Mouse (Mus musculus) liver, embryonic 14.5 days (tissue): ENCODE data around the gene Zdhhc6. TPM values are rescaled to one million over a fixed set of nuclear protein-coding genes. Genes with fewer than 3 reads are reported as not detected.

ENCODE experiments used
- ATAC-seq: fragments of 200-750 bp; cut with Nextera tagmentation; 2 replicates; pipeline ENCODE4 v1.8.0; 2017; ENCODE audit warnings: moderate number of reproducible peaks, mild to moderate bottlenecking, moderate library complexity; ENCODE audit not compliant: insufficient read depth
- DNase-seq, 3 experiments: peaks; one replicate each; pipeline ENCODE4 v3.0.0-alpha.2; 2012 to 2013; ENCODE audit warnings: low read depth in 3 of 3, low spot score in 3 of 3
- H3K27ac ChIP-seq: fragments of 300-500 bp; sonication (generic); 2 replicates; pipeline ENCODE4 v1.5.1; 2014; ENCODE audit warnings: moderate library complexity, mild to moderate bottlenecking, control low read depth, inconsistent platforms
- H3K27me3 ChIP-seq: fragments of 300-500 bp; sonication (generic); 2 replicates; pipeline ENCODE4 v1.6.1; 2014; ENCODE audit warnings: mild to moderate bottlenecking, low read length, moderate library complexity; ENCODE audit not compliant: control insufficient read depth, insufficient read depth
- H3K36me3 ChIP-seq: fragments of 300-500 bp; sonication (generic); replicated peaks from 2 replicates; pipeline ENCODE4 v1.6.1; 2014; ENCODE audit warnings: low read depth; ENCODE audit not compliant: control insufficient read depth, insufficient read depth
- H3K4me1 ChIP-seq, 2 experiments: fragments of 200-500 bp in 1 of 2; fragments of 300-500 bp in 1 of 2; sonication (generic) in 1 of 2; replicated peaks; 2 replicates each; pipeline ENCODE4 v1.6.1; 2012 to 2014; ENCODE audit warnings: antibody characterized with exemption in 1 of 2, inconsistent platforms in 1 of 2, low read length in 1 of 2; ENCODE audit not compliant: control insufficient read depth in 2 of 2, insufficient read depth in 2 of 2
- H3K4me2 ChIP-seq: fragments of 300-500 bp; sonication (generic); 2 replicates; pipeline ENCODE4 v1.6.1; 2014; ENCODE audit warnings: low read depth, mild to moderate bottlenecking, control low read depth, moderate library complexity
- H3K4me3 ChIP-seq, 2 experiments: fragments of 200-500 bp in 1 of 2; fragments of 300-500 bp in 1 of 2; sonication (generic) in 1 of 2; 2 replicates each; pipeline ENCODE4 v1.5.1; 2012 to 2014; ENCODE audit warnings: low read depth in 2 of 2, low read length in 2 of 2, mild to moderate bottlenecking in 2 of 2, control low read depth in 1 of 2, inconsistent platforms in 1 of 2, moderate library complexity in 1 of 2; ENCODE audit not compliant: insufficient read depth in 1 of 2
- H3K9ac ChIP-seq: fragments of 300-500 bp; sonication (generic); replicated peaks from 2 replicates; pipeline ENCODE4 v1.6.1; 2014; ENCODE audit warnings: mild to moderate bottlenecking, control low read depth, moderate library complexity
- H3K9me3 ChIP-seq: fragments of 300-500 bp; sonication (generic); 2 replicates; pipeline ENCODE4 v1.6.1; 2016; ENCODE audit warnings: low read length, mixed read lengths; ENCODE audit not compliant: control insufficient read depth
- CTCF ChIP-seq: IDR thresholded peaks from 2 replicates; pipeline ENCODE4 v1.5.1; 2016; ENCODE audit warnings: antibody characterized with exemption, low read depth, control low read depth
- EP300 ChIP-seq: IDR thresholded peaks from 2 replicates; pipeline ENCODE4 v1.6.1; 2016; ENCODE audit warnings: antibody characterized with exemption, low read depth
- WGBS: fragments of 180-500 bp; shearing (Covaris S2); extraction: QIAGEN DNeasy Blood & Tissue Kit; methylation state at CpG from one replicate; pipeline ENCODE4 v1.1.7; 2014; ENCODE audit not compliant: insufficient replicate concordance; 5-methylcytosine and 5-hydroxymethylcytosine counted together
- polyA plus RNA-seq, 2 experiments: library from polyadenylated mRNA; depleted of rRNA in 1 of 2; stranded (reverse) in 1 of 2; unstranded in 1 of 2; fragments of >200 nt; fragmentation: Nextera tagmentation in 1 of 2; extraction: Ambion mirVana in 1 of 2; gene quantifications; 2 replicates each; pipeline versions ENCODE4 v1.2.1 to v1.2.3; 2012 to 2014

Zdhhc6 gene
- polyA plus RNA-seq, 2 experiments: 14.2 to 51.3 TPM

GRCm38 (mm10) chr19:55313649-55314048 lies 2.2 kb downstream of the Zdhhc6 start:
- Histone ChIP-seq H3K27ac (no peak overlapping the region), H3K4me1 (peaks cover 8 to 14% of the 10 kb centered on the region in 2 experiments; a peak in 3 of 4 replicates), H3K4me3 (no peak overlapping the region), H3K27me3 (no peaks in the 10 kb centered on the region), H3K9ac (no peak overlapping the region; the same call in 1 of the 2 replicates), H3K9me3 (no peaks in the 10 kb centered on the region), H3K36me3 (peaks cover 31% of the 10 kb centered on the region), H3K4me2 (peak overlapping the region; percentile 83)
- ATAC-seq: no peak
- DNase-seq: no peak
- WGBS: 84% methylated on average over 2 of the region's 2 CpGs
- TF ChIP-seq CTCF (no peak), EP300 (no peak)

- Histone ChIP-seq H3K4me2 (no peak overlapping the region), H3K36me3 (peaks cover 43% of the 10 kb centered on the region), H3K9me3 (no peaks in the 10 kb centered on the region), H3K4me3 (no peak overlapping the region), H3K27ac (no peak overlapping the region), H3K9ac (no peak overlapping the region), H3K27me3 (no peaks in the 10 kb centered on the region), H3K4me1 (peaks cover 5 to 6% of the 10 kb centered on the region in 2 experiments; a peak in 3 of 4 replicates)
- TF ChIP-seq EP300 (no peak), CTCF (no peak)
- DNase-seq (no peak), ATAC-seq (no peak)
- WGBS: 77% methylated on average over 8 of the region's 8 CpGs
These were observed 4.0 kb downstream of the Zdhhc6 start for GRCm38 (mm10) chr19:55311874-55312273.

- Histone ChIP-seq H3K4me1 (no peaks in the 10 kb centered on the region), H3K27me3 (no peaks in the 10 kb centered on the region), H3K9me3 (no peaks in the 10 kb centered on the region), H3K9ac (no peak overlapping the region), H3K4me2 (no peak overlapping the region), H3K27ac (no peak overlapping the region), H3K36me3 (peaks cover 55% of the 10 kb centered on the region), H3K4me3 (no peak overlapping the region)
- no peak for DNase-seq
- no peak for ATAC-seq
- TF ChIP-seq CTCF: peak; percentile 48; the same call in 1 of the 2 replicates
- no peak for TF ChIP-seq EP300
These were observed 10.8 kb downstream of the Zdhhc6 start for GRCm38 (mm10) chr19:55305024-55305423.

DNA sequence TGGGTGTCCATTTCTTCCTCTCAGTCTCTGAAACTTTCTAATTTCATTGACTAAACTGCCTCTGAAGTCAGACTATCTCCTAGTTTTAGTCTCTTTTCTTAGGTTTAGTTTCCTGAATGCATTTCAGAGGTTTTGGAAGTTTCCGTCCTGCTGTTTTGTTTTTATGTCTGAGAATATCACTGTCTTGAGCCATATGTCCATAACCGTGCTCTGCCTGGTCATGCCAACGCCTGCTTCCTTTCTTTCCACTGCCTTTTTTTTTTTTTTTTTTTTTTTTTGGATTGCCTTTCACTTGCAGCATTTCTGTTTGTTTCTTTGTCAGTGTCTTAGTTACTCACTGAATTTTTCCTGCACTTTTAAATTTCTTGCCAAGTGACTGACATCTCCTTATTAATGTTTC lies 15.3 kb downstream of the Zdhhc6 start:
- Histone ChIP-seq H3K4me3 (no peak overlapping the region), H3K36me3 (peaks cover 53% of the 10 kb centered on the region), H3K9me3 (no peaks in the 10 kb centered on the region), H3K9ac (no peak overlapping the region), H3K27me3 (no peaks in the 10 kb centered on the region), H3K4me2 (no peak overlapping the region), H3K27ac (no peak overlapping the region), H3K4me1 (peaks cover 2 to 8% of the 10 kb centered on the region in 2 experiments)
- DNase-seq (no peak), ATAC-seq (no peak)
- 72% methylated on average over 3 of the region's 3 CpGs for WGBS
- TF ChIP-seq CTCF: no peak
- TF ChIP-seq EP300: no peak

DNA sequence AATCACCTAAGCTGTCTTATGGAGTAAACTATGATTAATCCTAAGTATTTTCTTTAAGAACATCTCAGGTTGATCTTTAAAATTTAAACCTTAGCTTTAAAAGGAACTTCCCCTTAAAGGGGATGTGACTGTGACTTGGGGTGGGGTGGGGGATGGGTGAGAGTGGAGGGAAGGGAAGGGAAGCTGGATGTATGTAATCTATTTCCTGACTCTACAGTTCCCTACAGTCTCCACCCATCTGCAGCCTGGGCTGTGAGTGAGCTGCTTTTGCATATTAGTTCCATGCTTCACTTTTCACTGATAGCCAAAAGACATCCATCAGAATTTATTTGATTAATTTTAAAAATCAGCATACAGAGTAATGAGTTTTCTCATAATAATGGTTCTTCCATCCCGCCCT lies 16.5 kb downstream of the Zdhhc6 start:
- no peak overlapping the region for H3K4me2 ChIP-seq
- peaks cover 9 to 17% of the 10 kb centered on the region in 2 experiments for H3K4me1 ChIP-seq
- DNase-seq (no peak), ATAC-seq (no peak)
- no peak for TF ChIP-seq CTCF
- H3K27me3 ChIP-seq: no peaks in the 10 kb centered on the region
- no peak overlapping the region for H3K9ac ChIP-seq
- H3K4me3 ChIP-seq: no peak overlapping the region
- WGBS: 81% methylated on average over 1 of the region's 1 CpGs
- H3K36me3 ChIP-seq: peaks cover 65% of the 10 kb centered on the region
- H3K9me3 ChIP-seq: no peaks in the 10 kb centered on the region
- no peak overlapping the region for H3K27ac ChIP-seq

DNA sequence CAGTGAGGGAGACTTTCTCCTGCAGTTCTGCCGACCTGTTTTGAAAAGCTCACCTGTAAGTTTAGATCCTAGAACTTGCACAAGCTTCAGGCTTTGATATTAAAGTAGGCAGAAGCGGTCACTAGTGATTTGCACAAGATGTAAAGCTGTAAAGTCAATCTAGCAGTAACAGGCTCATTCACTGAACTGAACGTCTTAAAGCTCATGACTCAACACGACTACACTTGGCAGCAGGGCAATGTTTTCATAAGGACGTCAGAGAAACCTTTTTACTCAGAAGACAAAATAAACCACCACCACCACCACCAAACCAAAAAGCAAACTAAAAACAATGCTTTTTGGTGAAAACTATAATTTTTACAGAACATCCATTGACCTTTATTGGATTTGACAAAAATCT lies 17.9 kb downstream of the Zdhhc6 start:
- Histone ChIP-seq H3K4me2 (no peak overlapping the region), H3K9ac (no peak overlapping the region), H3K9me3 (no peaks in the 10 kb centered on the region), H3K27me3 (no peaks in the 10 kb centered on the region), H3K4me1 (peaks cover 9 to 18% of the 10 kb centered on the region in 2 experiments), H3K4me3 (no peak overlapping the region), H3K27ac (no peak overlapping the region), H3K36me3 (peaks cover 67% of the 10 kb centered on the region)
- TF ChIP-seq EP300 (no peak), CTCF (no peak)
- WGBS: 77% methylated on average over 5 of the region's 5 CpGs
- ATAC-seq (no peak), DNase-seq (no peak)
